Mouse (Mus musculus): Measurements from ENCODE around the gene Aox1.

GRCm38 (mm10) chr1:58137891-58138290 lies 108.2 kb downstream of the Aox1 start:
- TF ChIP-seq CTCF (IDR thresholded peaks at IDR 0.05; ENCODE audit: control insufficient read depth, insufficient read depth, insufficient replicate concordance, low read depth, low read length) (no peak), POLR2A (IDR thresholded peaks at IDR 0.05; ENCODE audit: control insufficient read depth, low read depth, low read length) (no peak)
